Mouse (Mus musculus) retina, embryonic 14.5 days (tissue): Measurements from ENCODE around the gene Dmwd.

Experiments
- DNase-seq: peaks from one replicate; pipeline ENCODE4 v3.0.0-alpha.2; 2015; ENCODE audit warnings: low spot score

Dmwd gene

GRCm38 (mm10) chr7:19094826-19095750 lies 19.1 kb downstream of the Dmwd start:
- DNase-seq, result peak; percentile 63

DNA sequence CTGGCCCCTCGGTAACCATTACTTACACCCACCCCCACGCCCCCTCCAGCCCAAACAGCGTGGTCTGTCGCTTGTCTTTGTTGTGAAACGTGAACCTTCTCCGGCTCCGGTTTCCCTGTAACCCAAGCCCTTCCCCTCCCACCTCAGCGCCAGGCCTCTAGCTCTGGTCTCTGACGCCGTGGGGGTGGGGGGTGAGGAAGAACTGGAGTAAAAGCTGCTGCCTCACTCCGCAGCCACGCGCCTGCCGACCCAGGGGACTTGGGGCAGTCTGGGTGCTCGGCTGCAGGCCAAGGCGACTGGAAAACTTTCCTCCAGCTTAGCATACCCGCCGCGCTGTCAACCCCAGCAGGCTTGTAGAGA lies 19.7 kb downstream of the Dmwd start:
- peak; percentile 63 for DNase-seq

- DNase-seq, result no peak
Observed at GRCm38 (mm10) chr7:19096421-19096976, 20.5 kb downstream of the Dmwd start.

DNA sequence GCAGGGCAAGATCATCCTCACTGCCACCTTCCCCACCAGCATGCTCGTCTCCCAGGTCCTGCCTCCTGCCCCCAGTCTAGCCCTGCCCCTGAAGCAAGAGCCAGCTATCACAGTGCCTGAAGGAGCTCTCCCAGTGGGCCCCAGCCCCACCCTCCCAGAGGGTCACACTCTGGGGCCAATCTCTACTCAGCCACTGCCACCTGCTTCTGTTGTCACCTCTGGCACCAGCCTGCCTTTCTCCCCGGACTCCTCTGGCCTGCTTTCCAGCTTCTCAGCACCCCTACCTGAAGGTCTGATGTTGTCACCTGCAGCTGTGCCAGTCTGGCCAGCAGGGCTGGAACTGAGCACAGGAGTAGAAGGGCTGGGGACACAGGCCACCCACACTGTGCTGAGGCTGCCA lies 21.2 kb downstream of the Dmwd start:
- DNase-seq, result no peak

DNA sequence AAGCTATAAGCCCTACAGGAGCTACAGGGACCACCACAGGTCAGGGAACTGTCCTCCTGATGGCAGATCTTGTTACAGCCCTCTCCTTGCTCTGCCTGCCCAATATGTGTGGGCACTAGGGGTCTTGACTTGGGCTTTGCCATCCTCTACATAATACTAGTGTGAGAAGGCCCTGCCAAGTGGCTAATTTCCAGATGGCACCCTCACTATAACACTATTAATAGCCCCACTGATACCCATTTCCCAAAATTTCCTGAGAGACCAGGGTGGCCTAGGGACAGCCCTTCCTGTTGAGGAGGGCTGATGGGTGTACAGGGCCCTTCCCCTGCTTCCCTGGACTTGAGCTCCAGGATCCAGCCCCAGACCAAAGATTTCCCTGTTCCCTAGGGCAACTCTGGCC lies 21.8 kb downstream of the Dmwd start:
- no peak for DNase-seq

DNA sequence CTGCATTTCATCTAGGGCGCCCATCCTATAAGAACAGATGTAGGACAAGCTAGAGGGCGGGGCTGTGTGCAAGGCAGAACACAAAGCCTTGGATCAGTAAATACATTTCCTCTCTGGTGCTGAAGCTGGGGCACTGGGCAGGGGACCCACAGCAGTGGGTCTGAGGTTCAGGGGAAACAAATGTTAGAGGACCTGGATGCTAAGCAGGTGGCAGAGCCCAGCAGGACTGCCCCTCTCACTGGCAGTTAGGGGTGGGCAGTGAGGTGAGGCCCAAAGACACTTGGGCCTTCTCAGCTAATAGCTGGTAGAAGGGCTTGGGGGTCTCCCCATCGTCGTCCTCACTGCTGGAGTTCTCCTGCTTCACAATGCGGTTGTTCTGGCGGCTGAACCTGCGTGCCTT lies 22.8 kb downstream of the Dmwd start:
- DNase-seq, result no peak

DNA sequence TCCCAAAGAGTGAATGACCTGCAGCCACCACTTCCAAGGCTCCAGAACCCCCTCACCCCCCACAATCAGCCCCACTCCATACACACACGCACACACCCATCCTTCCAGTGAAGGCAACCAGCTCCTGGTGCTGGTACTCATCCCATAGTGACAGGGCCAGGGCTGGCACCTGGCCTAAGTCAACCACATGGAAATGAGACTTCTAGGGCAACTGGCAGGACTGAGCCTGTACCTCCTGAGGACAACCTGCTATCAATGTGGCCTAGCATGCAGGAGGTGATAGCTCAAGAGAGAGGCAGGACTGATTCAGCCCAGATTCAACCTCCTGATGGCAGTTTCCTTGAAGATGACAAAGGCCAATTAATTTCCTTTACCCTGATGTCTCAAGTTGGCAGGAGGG lies 24.3 kb downstream of the Dmwd start:
- no peak for DNase-seq

DNA sequence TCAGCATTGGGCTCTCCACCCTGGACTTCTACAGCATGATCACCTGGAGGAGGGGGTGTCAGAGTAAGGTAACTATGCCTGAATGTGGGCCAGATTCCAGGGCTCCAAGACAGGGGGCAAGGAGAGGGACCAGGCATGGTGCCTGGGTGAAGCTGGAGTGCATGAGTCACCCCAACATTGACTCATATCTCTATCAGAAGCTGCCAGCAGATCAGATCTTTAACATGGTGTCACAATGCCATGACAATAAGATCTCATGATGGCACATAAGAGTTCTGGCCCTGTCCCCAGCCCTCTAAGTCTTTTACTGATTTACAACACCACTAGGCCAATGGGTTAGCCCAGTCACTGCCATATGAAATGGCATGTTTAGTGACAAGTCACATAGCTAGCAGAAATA lies 27.7 kb downstream of the Dmwd start:
- DNase-seq, result no peak

DNA sequence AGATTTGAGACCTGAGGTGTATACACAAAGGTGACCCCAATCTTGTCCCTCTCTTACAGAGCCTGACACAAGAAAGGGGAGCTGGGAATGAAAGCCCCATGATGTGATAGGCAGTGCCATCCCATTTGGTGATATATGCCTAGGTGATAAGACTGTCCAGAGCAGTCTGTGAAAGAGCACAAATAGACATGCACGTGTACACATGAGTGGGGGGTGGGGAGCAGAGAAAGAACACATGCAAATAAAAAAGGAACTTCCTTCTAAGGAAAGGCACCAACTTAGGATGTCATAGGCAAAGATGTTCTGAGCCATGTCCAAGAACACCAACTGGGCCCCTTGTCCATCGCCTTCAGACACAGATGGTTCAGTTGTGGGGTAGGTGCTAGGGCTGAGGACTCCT lies 28.5 kb downstream of the Dmwd start:
- DNase-seq, result no peak

- DNase-seq, result no peak
Observed at GRCm38 (mm10) chr7:19107436-19107835, 31.4 kb downstream of the Dmwd start.

GRCm38 (mm10) chr7:19109565-19109964 lies 33.5 kb downstream of the Dmwd start:
- no peak for DNase-seq

- peak; percentile 69 for DNase-seq
Observed at GRCm38 (mm10) chr7:19118028-19118771, 42.2 kb downstream of the Dmwd start, which contains the start of gene Gm4969. Gm4969 (minus strand) TSS chr7:19118368.

DNA sequence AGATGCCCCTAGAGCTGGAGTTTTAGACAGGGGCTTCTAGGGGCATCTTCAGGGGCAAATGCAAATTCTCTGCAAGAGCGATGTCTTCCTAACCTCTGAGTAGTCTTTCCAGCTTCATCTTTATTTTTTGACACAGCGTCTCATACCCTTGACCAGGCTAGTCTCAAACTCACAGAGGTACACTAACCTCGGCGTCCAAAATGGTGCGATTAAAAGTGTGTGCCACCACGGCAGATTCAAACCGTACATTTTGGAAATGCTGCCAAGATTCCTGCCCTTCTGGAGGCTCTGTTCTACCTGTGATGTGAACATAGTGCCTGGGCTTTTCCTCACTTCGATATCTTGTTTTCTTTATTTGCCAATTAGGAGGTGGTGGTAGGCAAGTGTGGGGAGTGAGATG lies 43.1 kb downstream of the Dmwd start:
- no peak for DNase-seq

- peak; percentile 99 for DNase-seq
Observed at GRCm38 (mm10) chr7:19119631-19120429, 43.8 kb downstream of the Dmwd start, which contains the start of gene Fbxo46. Fbxo46 (plus strand) TSS chr7:19119859.

- DNase-seq, result no peak
Observed at GRCm38 (mm10) chr7:19121686-19122085, 45.7 kb downstream of the Dmwd start.

GRCm38 (mm10) chr7:19124713-19125112 lies 48.7 kb downstream of the Dmwd start:
- DNase-seq, result no peak

DNA sequence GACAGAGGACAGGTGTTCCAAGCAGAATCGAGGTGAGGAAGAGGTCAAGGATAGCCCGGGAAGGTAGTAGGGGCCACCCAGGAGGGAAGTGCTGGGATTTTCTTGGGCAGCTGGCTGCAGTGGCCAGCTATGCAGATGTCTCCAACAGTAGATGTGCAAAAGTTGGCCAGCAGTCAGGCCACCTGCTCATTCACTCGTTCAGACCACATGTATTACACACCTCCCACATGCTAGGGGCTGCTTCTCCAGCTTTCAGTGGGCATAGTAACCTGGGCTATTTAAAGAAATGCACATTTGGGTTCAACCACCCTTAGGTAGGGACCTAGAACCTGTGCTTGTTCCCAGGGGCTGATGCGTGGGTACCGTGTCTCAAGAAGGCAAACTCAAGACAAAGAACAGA lies 51.7 kb downstream of the Dmwd start:
- DNase-seq, result no peak

DNA sequence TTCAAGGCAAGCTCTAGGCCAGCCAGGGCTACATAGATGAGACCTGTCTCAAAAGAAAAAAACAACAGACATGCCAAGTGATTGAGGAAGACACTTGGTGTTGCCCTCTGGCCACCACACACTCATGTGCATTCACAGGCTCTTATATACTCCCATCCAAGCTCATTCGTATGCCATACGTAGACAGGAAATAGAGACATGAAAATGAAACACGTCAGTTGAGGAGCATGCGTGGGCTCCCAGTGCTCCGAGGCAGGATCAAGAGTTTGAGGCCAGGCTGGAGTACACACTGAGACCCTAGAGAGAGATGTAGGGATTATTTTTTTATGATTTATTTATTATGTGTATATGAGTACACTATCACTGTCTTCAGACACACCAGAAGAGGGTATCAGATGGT lies 53.4 kb downstream of the Dmwd start:
- DNase-seq, result no peak

GRCm38 (mm10) chr7:19130657-19131056 lies 54.6 kb downstream of the Dmwd start:
- DNase-seq, result peak; percentile 31

DNA sequence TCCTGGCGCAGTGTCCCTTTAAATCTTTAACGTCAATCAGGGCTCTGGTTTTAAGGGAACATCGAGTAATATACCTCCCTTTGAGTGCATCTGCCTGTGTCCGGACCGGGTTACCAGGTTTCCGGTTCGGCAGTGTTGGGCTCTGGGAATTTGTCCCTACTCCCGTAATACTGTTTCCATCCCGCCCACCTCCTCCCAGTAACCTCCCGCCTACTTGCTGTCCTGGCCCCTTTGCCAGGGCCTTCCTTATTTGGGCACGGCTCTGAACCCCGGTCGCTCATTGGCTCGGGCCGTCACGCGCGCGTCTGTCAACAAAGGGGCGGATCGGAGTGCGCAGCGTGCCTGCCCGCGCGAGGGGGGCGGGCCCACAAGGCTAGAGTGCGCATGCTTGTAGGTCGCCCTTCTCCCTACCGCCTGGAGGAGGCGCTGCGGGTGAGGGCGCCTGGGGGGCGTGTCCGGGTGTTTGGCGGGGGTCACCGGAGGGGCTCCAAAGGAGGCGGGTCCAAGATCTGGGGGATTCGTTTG lies 55.4 kb downstream of the Dmwd start:
- peak; percentile 97 for DNase-seq
